Mouse (Mus musculus) forebrain, embryonic 11.5 days (tissue): ENCODE data around the gene Boc. TPM values are rescaled to one million over a fixed set of nuclear protein-coding genes. Genes with fewer than 3 reads are reported as not detected.
A peak's percentile ranks its signal among the peaks of the same experiment; 100 is the strongest.

Experiments
- ATAC-seq: fragments of 200-750 bp; cut with Nextera tagmentation; replicated peaks from 2 replicates; pipeline ENCODE4 v1.8.0; 2017; ENCODE audit warnings: moderate TSS enrichment; ENCODE audit not compliant: low FRiP score
- DNase-seq: peaks from one replicate; pipeline ENCODE4 v3.0.0-alpha.2; 2017; ENCODE audit warnings: low spot score
- H3K27ac ChIP-seq: fragments of 300-500 bp; sonication (generic); 2 replicates; pipeline ENCODE4 v1.5.1; 2014; ENCODE audit warnings: low read depth, low read length
- H3K27me3 ChIP-seq: fragments of 300-500 bp; sonication (generic); 2 replicates; pipeline ENCODE4 v1.6.1; 2014; ENCODE audit warnings: mild to moderate bottlenecking, low read length, mixed read lengths; ENCODE audit not compliant: control insufficient read depth, insufficient read depth
- H3K36me3 ChIP-seq: fragments of 300-500 bp; sonication (generic); 2 replicates; pipeline ENCODE4 v1.6.1; 2014; ENCODE audit warnings: mild to moderate bottlenecking, low read length, moderate library complexity, mixed read lengths; ENCODE audit not compliant: control insufficient read depth, insufficient read depth
- H3K4me1 ChIP-seq: fragments of 300-500 bp; sonication (generic); replicated peaks from 2 replicates; pipeline ENCODE4 v1.6.1; 2014; ENCODE audit warnings: low read length, mixed read lengths; ENCODE audit not compliant: control insufficient read depth, insufficient read depth
- H3K4me2 ChIP-seq: fragments of 300-500 bp; sonication (generic); 2 replicates; pipeline ENCODE4 v1.6.1; 2014; ENCODE audit warnings: low read depth, mild to moderate bottlenecking, low read length, moderate library complexity, mixed read lengths; ENCODE audit not compliant: severe bottlenecking
- H3K4me3 ChIP-seq: fragments of 300-500 bp; sonication (generic); 2 replicates; pipeline ENCODE4 v1.5.1; 2014; ENCODE audit warnings: low read depth, low read length
- H3K9ac ChIP-seq: fragments of 300-500 bp; sonication (generic); 2 replicates; pipeline ENCODE4 v1.6.1; 2014; ENCODE audit warnings: low read length
- H3K9me3 ChIP-seq: fragments of 300-500 bp; sonication (generic); 2 replicates; pipeline ENCODE4 v1.6.1; 2016; ENCODE audit warnings: low read length, mixed read lengths; ENCODE audit not compliant: control insufficient read depth
- WGBS: fragments of 180-500 bp; shearing (Covaris S2); extraction: QIAGEN DNeasy Blood & Tissue Kit; methylation state at CpG from one replicate; pipeline ENCODE4 v1.1.7; 2014; 5-methylcytosine and 5-hydroxymethylcytosine counted together
- polyA plus RNA-seq: library from polyadenylated mRNA; unstranded; fragments of >200 nt; fragmentation: Nextera tagmentation; extraction: Ambion mirVana; gene quantifications from 2 replicates; pipeline ENCODE4 v1.2.1, GENCODE M21; 2014

Boc gene
- polyA plus RNA-seq, 1 experiment from 2014 or later = 35.6 TPM

DNA sequence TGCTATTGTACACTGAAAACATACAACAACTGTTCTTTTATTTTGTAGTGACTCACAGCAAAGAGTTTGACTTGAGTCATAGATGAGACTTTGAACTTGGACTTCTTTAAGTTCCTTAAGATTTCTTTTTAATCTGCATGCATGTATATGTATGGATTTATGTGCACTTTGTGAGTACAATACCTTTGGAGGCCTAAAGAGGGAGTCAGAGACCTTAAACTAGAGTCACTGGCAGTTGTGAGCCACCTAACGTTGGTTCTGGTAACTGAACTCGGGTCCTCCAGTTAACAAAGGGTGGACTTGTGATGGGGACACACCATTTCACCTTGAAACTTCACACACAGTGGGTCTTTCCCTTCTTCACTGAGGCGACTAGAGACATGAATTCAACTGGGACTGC is 60.2 kb downstream of the Boc start:
- WGBS = 91% methylated on average over 3 of the region's 3 CpGs
- no peak for ATAC-seq
- no peaks in the 10 kb centered on the region for H3K27me3 ChIP-seq
- H3K4me1 ChIP-seq = peaks cover 11% of the 10 kb centered on the region
- no peak overlapping the region for H3K4me3 ChIP-seq
- no peak overlapping the region for H3K9ac ChIP-seq
- peaks cover 43% of the 10 kb centered on the region for H3K36me3 ChIP-seq
- no peak overlapping the region for H3K4me2 ChIP-seq
- no peak for DNase-seq
- no peaks in the 10 kb centered on the region for H3K9me3 ChIP-seq
- no peak overlapping the region for H3K27ac ChIP-seq

GRCm38 (mm10) chr16:44496971-44497464 is 61.7 kb downstream of the Boc start:
- ATAC-seq (no peak), DNase-seq (no peak)
- Histone ChIP-seq H3K27me3 (no peaks in the 10 kb centered on the region), H3K9me3 (no peaks in the 10 kb centered on the region), H3K4me2 (no peak overlapping the region), H3K4me1 (peaks cover 15% of the 10 kb centered on the region), H3K36me3 (peaks cover 39% of the 10 kb centered on the region), H3K9ac (no peak overlapping the region), H3K27ac (no peak overlapping the region), H3K4me3 (no peak overlapping the region)
- 86% methylated on average over 15 of the region's 15 CpGs for WGBS

- H3K27ac ChIP-seq = peak overlapping the region; percentile 54
- no peaks in the 10 kb centered on the region for H3K9me3 ChIP-seq
- peaks cover 23% of the 10 kb centered on the region for H3K36me3 ChIP-seq
- DNase-seq = no peak
- no peak overlapping the region; the same call in 1 of the 2 replicates for H3K9ac ChIP-seq
- 52% methylated on average over 8 of the region's 8 CpGs for WGBS
- H3K4me2 ChIP-seq = no peak overlapping the region
- peak; percentile 57; the same call in 1 of the 2 replicates for ATAC-seq
- H3K27me3 ChIP-seq = no peaks in the 10 kb centered on the region
- H3K4me3 ChIP-seq = no peak overlapping the region
- H3K4me1 ChIP-seq = peaks cover 15% of the 10 kb centered on the region
These were observed 64.1 kb downstream of the Boc start for GRCm38 (mm10) chr16:44494441-44495108.

DNA sequence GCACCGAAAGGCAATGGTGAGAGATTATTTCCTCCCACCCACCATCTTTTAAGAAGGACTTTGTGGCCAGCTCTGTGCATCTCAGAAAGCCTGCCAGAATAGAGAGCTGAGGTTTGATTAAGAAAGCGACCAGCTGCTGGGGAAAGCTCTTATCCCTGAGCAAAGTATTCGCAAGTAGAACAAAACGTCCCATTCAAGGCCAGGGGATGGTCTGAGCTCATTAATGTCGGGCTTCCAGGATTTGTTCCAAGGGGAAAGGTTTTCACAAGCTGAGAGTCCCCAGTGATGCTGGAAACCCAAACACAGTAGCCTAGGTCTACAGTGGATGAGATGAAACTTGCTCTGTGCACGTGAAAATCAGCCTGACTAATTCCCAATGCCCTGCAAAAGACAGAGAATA is 64.8 kb downstream of the Boc start:
- peak overlapping the region; percentile 61 for H3K27ac ChIP-seq
- H3K27me3 ChIP-seq = no peaks in the 10 kb centered on the region
- H3K9ac ChIP-seq = 0 out of 2 replicates have a peak overlapping the region, but pooled peaks have one; percentile 14
- ATAC-seq (0 out of 2 replicates have a peak, but pooled peaks have one; percentile 51), DNase-seq (no peak)
- H3K4me2 ChIP-seq = no peak overlapping the region
- WGBS = 17% methylated on average over 6 of the region's 6 CpGs
- peaks cover 15% of the 10 kb centered on the region for H3K4me1 ChIP-seq
- H3K36me3 ChIP-seq = peaks cover 17% of the 10 kb centered on the region
- H3K9me3 ChIP-seq = no peaks in the 10 kb centered on the region
- H3K4me3 ChIP-seq = no peak overlapping the region

- H3K27me3 ChIP-seq = no peaks in the 10 kb centered on the region
- no peak for ATAC-seq
- peaks cover 15% of the 10 kb centered on the region for H3K4me1 ChIP-seq
- H3K27ac ChIP-seq = no peak overlapping the region
- peaks cover 9% of the 10 kb centered on the region; the same call in 1 of the 2 replicates for H3K36me3 ChIP-seq
- DNase-seq = no peak
- WGBS = 88% methylated on average over 9 of the region's 9 CpGs
- H3K4me3 ChIP-seq = no peak overlapping the region
- H3K9me3 ChIP-seq = no peaks in the 10 kb centered on the region
- no peak overlapping the region for H3K4me2 ChIP-seq
- H3K9ac ChIP-seq = no peak overlapping the region
These were observed 66.0 kb downstream of the Boc start for GRCm38 (mm10) chr16:44492706-44493105.

DNA sequence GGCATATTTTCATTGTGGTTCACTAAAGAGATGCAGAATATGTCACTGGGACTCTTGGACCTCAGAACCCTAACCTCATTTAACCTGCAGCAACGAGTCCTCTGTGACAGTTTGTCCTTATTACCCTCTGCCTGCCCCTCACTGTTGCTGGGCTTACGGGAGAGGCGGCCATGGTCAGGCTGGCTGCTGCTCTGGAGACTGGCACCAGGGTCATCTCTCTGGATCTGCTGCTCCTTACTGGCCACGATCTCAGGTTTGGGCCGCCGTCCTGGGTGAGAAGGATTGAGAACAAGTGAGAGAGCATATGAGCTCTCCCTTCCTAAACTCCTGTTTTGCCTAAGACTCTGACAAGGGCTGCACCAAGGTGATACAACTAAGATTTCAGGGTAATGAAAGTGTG is 66.5 kb downstream of the Boc start:
- peaks cover 9% of the 10 kb centered on the region; the same call in 1 of the 2 replicates for H3K36me3 ChIP-seq
- no peak overlapping the region for H3K27ac ChIP-seq

DNA sequence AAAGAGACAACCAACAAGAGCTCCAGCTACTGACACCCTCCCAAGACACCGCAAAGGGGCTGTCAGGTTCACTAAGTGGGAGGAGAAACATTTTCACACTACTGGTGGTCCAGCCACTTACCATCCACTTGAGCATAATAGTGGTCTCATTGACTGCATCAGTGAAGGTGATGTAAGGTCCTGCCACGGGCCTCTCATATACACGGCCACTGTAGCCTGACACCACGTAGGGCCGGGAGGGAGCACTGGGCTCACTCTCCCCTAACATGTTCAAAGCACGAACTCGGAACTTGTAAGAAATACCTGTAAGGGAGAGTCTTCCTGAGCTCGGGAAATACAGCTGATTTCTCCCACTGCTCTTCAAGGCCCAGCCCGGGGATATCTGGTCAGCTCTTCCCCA is 67.6 kb downstream of the Boc start:
- DNase-seq (peak; percentile 40), ATAC-seq (no peak)
- WGBS = 87% methylated on average over 9 of the region's 9 CpGs
- Histone ChIP-seq H3K9ac (no peak overlapping the region), H3K27ac (no peak overlapping the region), H3K4me1 (peaks cover 15% of the 10 kb centered on the region), H3K27me3 (no peaks in the 10 kb centered on the region), H3K36me3 (peaks cover 7% of the 10 kb centered on the region; the same call in 1 of the 2 replicates), H3K4me2 (no peak overlapping the region), H3K9me3 (no peaks in the 10 kb centered on the region), H3K4me3 (no peak overlapping the region)

More for the DNA sequence above, 66.5 kb downstream of the Boc start:
- no peak overlapping the region for H3K4me3 ChIP-seq
- ATAC-seq (no peak), DNase-seq (peak; percentile 44)
- H3K27me3 ChIP-seq = no peaks in the 10 kb centered on the region
- no peak overlapping the region for H3K9ac ChIP-seq
- no peak overlapping the region for H3K4me2 ChIP-seq
- WGBS = 91% methylated on average over 6 of the region's 6 CpGs
- H3K4me1 ChIP-seq = peaks cover 15% of the 10 kb centered on the region
- no peaks in the 10 kb centered on the region for H3K9me3 ChIP-seq

- Histone ChIP-seq H3K4me2 (no peak overlapping the region), H3K9me3 (no peaks in the 10 kb centered on the region), H3K36me3 (peaks cover 6% of the 10 kb centered on the region; the same call in 1 of the 2 replicates), H3K4me3 (no peak overlapping the region), H3K9ac (no peak overlapping the region), H3K27ac (no peak overlapping the region), H3K4me1 (peaks cover 2% of the 10 kb centered on the region; the same call in 1 of the 2 replicates), H3K27me3 (no peaks in the 10 kb centered on the region)
- DNase-seq = peak; percentile 46
- WGBS = 76% methylated on average over 13 of the region's 13 CpGs
- ATAC-seq = no peak
These were observed 71.5 kb downstream of the Boc start for GRCm38 (mm10) chr16:44487194-44487593.
